Mouse (Mus musculus) ES-E14 (cell line): ENCODE measurements around the gene Taf5.
A peak's percentile ranks its signal among the peaks of the same experiment; 100 is the strongest.

Experiments used
- CHD2 ChIP-seq: IDR thresholded peaks from 2 replicates; pipeline ENCODE4 v1.6.1; 2014; ENCODE audit warnings: mild to moderate bottlenecking, low read depth, low read length, inconsistent platforms
- ZNF384 ChIP-seq: IDR thresholded peaks from 2 replicates; pipeline ENCODE4 v1.6.1; 2012; ENCODE audit warnings: low read depth, low read length, inconsistent platforms

DNA sequence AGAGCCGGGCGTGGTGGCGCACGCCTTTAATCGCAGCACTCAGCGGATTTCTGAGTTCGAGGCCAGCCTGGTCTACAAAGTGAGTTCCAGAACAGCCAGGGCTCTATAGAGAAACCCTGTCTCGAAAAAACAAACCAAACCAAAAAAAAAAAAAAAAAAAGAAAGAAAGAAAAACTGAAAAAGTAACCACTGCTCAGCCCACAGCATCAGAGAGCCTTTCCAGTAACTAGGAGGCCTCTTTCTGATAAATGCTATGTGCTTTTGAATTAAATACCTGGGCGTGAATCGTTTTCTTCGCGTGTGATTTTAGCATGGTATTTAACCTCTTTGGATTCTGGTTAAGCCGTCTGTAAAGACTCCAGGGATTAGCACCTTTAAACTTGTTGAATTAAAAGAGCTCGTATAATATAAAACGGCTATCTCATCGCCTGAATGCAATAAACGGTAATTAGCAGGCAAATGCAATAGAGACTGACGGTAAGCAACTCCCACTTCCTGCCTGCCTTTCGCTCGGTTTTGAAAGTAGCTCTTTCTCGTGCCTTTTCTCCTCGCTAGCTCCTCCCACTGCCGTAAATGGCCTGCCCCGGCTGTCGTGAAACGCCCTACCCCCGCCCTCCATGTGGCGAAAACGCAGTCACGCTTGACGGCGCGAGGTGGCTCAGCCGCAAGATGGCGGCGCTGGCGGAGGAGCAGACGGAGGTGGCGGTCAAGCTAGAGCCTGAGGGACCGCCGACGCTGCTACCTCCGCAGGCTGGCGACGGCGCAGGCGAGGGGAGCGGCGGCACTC is at the start of gene Taf5:
- 0 out of 2 replicates have a peak, but pooled peaks have one; percentile 16 for TF ChIP-seq CHD2
- peak; percentile 92 for TF ChIP-seq ZNF384
